Comparison of ENCODE assay signal across 19 mouse cellular contexts in the genomic region with DNA sequence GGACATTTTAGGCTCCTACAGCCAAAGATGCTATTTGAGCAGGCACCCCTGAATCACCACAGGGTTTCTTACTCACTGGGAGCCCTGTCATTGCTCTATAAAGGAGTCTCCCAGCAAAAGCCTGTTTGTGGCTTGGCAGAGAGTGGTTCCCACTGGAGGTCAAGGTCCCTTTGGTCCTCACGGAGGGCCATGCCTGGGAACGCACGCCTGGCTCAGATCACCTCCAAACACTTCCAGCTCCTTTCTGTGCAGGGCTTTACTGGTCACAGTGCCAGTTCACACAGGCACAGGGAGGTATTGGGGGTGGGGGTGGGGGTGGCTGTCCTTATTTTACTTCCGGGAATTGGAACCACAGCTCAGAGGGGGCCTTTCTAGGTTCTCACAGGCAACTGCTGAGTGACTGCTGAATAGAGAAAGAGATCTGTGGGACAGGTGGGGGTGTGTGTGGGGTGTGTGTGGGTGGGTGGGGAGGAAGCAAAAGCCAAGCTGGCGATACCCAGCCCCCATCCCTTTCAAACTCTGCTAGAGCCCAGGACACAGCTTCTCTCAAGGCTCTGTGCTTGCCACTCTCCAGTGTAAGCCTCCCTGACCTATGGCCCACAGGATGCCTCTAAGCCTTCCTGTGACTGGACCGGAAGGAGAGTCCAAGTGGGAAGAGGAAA.
A peak's percentile ranks its signal among the peaks of the same experiment; 100 is the strongest.
DNase-seq lines count a peak whose midpoint lies in the region; ATAC-seq and TF ChIP-seq lines count a peak whose summit lies in the region.
"Had no signal": no experiment of that assay in that cellular context is flagged by ENCODE, and none has a peak within 500 bp of the region (broad histone marks: within the 10 kb centered on the region; RNA-seq: fewer than 3 reads in every experiment).

No protein-coding gene starts in this region.

- no peak for TF ChIP-seq POLR2A in cortical plate, adult 2 months (IDR thresholded peaks at IDR 0.05; ENCODE audit: extremely low read depth, insufficient read depth, low read length)

- intact Hi-C loops in heart, postnatal 10 days (cut with DNase I): no loop called here

- no peak overlapping the region for H3K4me2 ChIP-seq in heart, embryonic 16.5 days (ENCODE audit: low read depth, low read length)
- H3K4me2 ChIP-seq in neural tube, embryonic 15.5 days: no peak overlapping the region
- H3K4me2 ChIP-seq: heart, embryonic 11.5 days; liver, embryonic 12.5 days had no signal

- H3K9ac ChIP-seq in heart, embryonic 16.5 days (ENCODE audit: low read length): no peak overlapping the region
- no peak overlapping the region for H3K9ac ChIP-seq in neural tube, embryonic 15.5 days (replicated peaks)
- H3K9ac ChIP-seq: liver, embryonic 12.5 days had no signal

- DNase-seq in heart, postnatal 10 days: no peak
- DNase-seq in neural tube, embryonic 10.5 days (ENCODE audit: extremely low spot score, low spot score): no peak
- peak; percentile 55 for DNase-seq in thymus, postnatal 14 days
- DNase-seq in gastrocnemius, postnatal 25 days: no peak
- DNase-seq: cerebellum, adult 11-12 months; gastrocnemius, postnatal 10 days; heart, postnatal 4 days; kidney, adult 11 months; kidney, postnatal 14 days; right cerebral cortex, postnatal 14 days had no signal

- H3K4me3 ChIP-seq in heart, embryonic 16.5 days (ENCODE audit: low read length): no peak overlapping the region
- H3K4me3 ChIP-seq in neural tube, embryonic 15.5 days (replicated peaks): no peak overlapping the region
- H3K4me3 ChIP-seq in cortical plate, adult 2 months (ENCODE audit: insufficient read depth, low read length): no peak overlapping the region
- H3K4me3 ChIP-seq: liver, embryonic 12.5 days; myocyte had no signal

- peaks cover 5% of the 10 kb centered on the region for H3K9me3 ChIP-seq in heart, embryonic 16.5 days (replicated peaks; ENCODE audit: control insufficient read depth, low read length)
- H3K9me3 ChIP-seq in neural tube, embryonic 15.5 days (replicated peaks): no peaks in the 10 kb centered on the region

- H3K4me1 ChIP-seq in heart, embryonic 16.5 days (ENCODE audit: control insufficient read depth, insufficient read depth, low read length): no peaks in the 10 kb centered on the region
- no peaks in the 10 kb centered on the region for H3K4me1 ChIP-seq in neural tube, embryonic 15.5 days
- H3K4me1 ChIP-seq in cortical plate, adult 2 months (ENCODE audit: control insufficient read depth, insufficient read depth, low read length): peaks cover 7% of the 10 kb centered on the region
- H3K4me1 ChIP-seq: liver, embryonic 12.5 days had no signal

- no peak overlapping the region for H3K27ac ChIP-seq in heart, embryonic 16.5 days (ENCODE audit: low read length)
- H3K27ac ChIP-seq in neural tube, embryonic 15.5 days (replicated peaks): 0 out of 2 replicates have a peak overlapping the region, but pooled peaks have one; percentile 19
- H3K27ac ChIP-seq in cortical plate, adult 2 months (ENCODE audit: insufficient read depth, low read length): peak overlapping the region; percentile 6; the same call in 1 of the 2 replicates
- H3K27ac ChIP-seq: liver, embryonic 12.5 days had no signal

- TF ChIP-seq CTCF in cortical plate, adult 2 months (IDR thresholded peaks at IDR 0.05; ENCODE audit: extremely low read depth, insufficient read depth, low read length): no peak

- peak; percentile 58 for ATAC-seq in heart, embryonic 16.5 days (replicated peaks; ENCODE audit: extremely low read depth, insufficient read depth, low FRiP score)
- peak; percentile 65 for ATAC-seq in neural tube, embryonic 15.5 days (ENCODE audit: low FRiP score)
- no peak for ATAC-seq in cerebellum, adult (ENCODE audit: insufficient number of reproducible peaks, low FRiP score, low TSS enrichment)
- ATAC-seq: forebrain, embryonic 14.5 days; liver, embryonic 12.5 days had no signal

- no peaks in the 10 kb centered on the region for H3K27me3 ChIP-seq in heart, embryonic 16.5 days (ENCODE audit: control insufficient read depth, insufficient read depth, low read length)
- H3K27me3 ChIP-seq in neural tube, embryonic 15.5 days (replicated peaks): no peaks in the 10 kb centered on the region

- no peaks in the 10 kb centered on the region for H3K36me3 ChIP-seq in heart, embryonic 16.5 days (ENCODE audit: control insufficient read depth, insufficient read depth)
- H3K36me3 ChIP-seq in neural tube, embryonic 15.5 days: no peaks in the 10 kb centered on the region
- H3K36me3 ChIP-seq: G1E; liver, embryonic 12.5 days had no signal

- 61% methylated on average over 6 of the region's 6 CpGs for WGBS in heart, embryonic 16.5 days
- 79% methylated on average over 6 of the region's 6 CpGs for WGBS in neural tube, embryonic 15.5 days
